Mouse (Mus musculus) gastrocnemius, postnatal 36 days (tissue): ENCODE results near the gene Klhl32. TPM values are rescaled to one million over a fixed set of nuclear protein-coding genes. Genes with fewer than 3 reads are reported as not detected.
"Not testable (repeated sequence)": the region's sequence is repeated elsewhere in the genome, so short reads cannot be mapped to it uniquely, and the experiment has no call there.

Experiments used
- DNase-seq, 2 experiments: peaks; one replicate each; pipeline ENCODE4 v3.0.0; 2022
- intact Hi-C: fragments of 180-260 bp; cut with DNase I; formaldehyde crosslinking; loops from one replicate; pipeline ENCODE4 v1.15.1; 2025
- long read RNA-seq, 2 experiments: library from polyadenylated mRNA; stranded (forward); transcript quantifications; one replicate each; pipeline ENCODE4 v2.0.0; 2021
- total RNA-seq, 2 experiments: library from RNA; stranded (reverse); gene quantifications; 2 replicates each; pipeline ENCODE4 v1.2.3; 2021

The Klhl32 gene
- total RNA-seq = under 1 TPM in 1 of 2 experiments, not detected in 1; 0.10 TPM
- long read RNA-seq, experiment 1 = 0 reads
- long read RNA-seq, experiment 2, partial matches to known transcripts = 0 of 1 reads
- long read RNA-seq, experiment 2, other reads (novel, unspliced or antisense) = 1 of 1 reads

DNA sequence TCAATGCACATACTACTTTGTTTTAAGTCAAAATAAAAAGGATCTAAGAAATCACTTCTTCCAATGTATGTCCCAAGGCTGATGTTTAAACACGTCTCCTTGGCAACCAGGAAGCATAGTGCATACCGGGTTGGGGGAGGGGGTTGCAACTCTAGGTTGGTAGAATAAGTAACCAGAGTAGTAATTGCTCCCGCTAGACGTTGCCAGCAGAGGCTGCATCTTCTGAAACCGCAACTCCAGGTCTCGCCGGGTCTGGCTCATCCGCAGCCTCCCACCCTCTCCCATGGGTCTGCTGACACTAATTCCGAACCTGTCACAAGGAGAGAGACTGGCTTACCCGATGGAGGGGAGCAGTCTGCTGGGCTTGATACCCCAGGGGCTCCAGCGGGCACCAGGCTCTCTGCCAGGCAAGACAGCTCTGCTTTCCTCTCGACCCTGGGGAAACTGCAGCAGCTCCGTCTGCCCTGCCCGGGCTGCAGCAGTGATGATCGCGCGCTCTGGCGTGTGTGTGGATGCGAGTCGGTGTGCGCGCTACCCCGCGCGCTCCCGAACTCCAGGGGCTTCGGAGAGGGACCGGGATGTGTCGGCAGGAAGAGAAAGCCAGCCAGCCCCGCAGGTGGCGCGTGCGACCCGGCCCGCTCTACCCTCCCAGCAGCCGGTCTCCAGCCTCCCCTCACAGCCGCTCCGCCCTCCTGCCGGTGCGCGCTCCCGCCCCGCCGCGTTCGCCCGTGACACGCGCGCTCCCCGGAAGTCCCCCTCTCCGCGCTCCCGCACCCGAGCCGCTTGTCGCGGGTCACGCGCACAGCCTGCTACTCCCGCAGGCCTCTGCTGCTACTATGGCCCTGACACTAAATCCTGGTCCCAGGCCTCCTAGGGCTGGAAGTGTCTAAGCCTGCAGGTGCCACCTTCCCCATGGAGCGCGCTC lies at the start of gene Klhl32:
TSS of gene Klhl32 (minus strand) at position 724 of the 925 bp plus-strand sequence.
- peak; percentile 18 to 30 for DNase-seq

GRCm38 (mm10) chr4:24899146-24899545 lies 48.2 kb upstream of the Klhl32 start:
- no peak for DNase-seq
- intact Hi-C loops = no loop called here

More for the DNA sequence above, at the start of gene Klhl32:
- intact Hi-C loops = no loop called here

- intact Hi-C loops = no loop called here
- no peak for DNase-seq
Measured at GRCm38 (mm10) chr4:24898636-24899035, 47.7 kb upstream of the Klhl32 start.

DNA sequence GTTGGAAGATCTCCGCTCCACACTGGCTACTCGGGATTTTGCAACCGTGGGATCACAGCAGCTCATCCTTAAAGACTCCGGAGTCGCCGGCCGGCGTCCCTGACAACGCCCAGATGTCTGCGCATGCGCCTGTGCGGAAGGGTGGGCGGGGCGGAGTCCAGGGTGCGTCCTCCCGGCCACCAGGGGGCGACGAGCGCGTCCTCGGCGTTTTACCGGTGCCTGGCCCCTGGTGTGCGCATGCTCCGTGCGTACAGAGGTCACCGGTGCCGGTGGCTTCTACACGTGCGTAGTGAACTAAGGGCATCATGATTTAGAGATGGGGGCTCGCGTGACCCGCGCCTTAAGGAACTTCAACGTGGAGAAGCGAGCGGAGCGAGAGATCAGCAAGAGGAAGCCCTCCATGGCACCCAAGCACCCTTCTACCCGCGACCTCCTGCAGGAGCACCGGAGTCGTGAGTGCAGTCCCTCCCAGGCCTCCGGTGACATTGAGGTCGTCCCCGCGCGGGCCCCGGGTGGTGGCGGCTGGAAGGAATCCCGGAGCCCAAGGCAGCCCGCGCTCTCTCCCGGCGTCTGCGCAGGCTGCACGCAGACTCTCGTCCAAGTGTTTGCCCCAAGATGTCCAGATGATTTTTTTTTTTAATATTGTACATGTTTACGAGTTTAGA lies 47.1 kb upstream of the Klhl32 start, which contains the start of gene Ndufaf4:
TSS of gene Ndufaf4 (plus strand) at position 233 of the 665 bp plus-strand sequence.
- intact Hi-C loops = no loop called here
- peak; percentile 96 to 98 for DNase-seq

DNA sequence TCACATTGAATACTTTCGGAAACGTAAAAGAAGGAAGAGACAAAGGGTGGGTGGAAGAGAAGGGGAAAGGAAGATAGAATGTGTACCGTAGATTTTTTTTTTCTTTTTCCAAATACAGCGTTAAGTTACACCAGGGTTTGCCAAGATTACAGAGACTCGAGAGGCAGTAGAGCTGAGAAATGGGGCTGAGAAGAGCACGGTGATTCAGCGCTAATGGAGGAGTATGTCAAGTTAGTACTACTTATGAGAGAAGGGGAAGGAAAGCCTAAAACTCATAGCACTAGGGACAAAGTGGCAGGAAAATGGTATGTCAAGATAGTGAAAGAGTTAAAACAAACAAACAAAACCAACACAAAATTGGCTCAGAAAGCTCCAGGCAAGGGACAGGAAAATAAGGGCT lies 46.4 kb upstream of the Klhl32 start:
- no peak for DNase-seq
- intact Hi-C loops = no loop called here

GRCm38 (mm10) chr4:24896829-24897228 lies 45.9 kb upstream of the Klhl32 start:
- intact Hi-C loops = no loop called here
- DNase-seq = no peak

DNA sequence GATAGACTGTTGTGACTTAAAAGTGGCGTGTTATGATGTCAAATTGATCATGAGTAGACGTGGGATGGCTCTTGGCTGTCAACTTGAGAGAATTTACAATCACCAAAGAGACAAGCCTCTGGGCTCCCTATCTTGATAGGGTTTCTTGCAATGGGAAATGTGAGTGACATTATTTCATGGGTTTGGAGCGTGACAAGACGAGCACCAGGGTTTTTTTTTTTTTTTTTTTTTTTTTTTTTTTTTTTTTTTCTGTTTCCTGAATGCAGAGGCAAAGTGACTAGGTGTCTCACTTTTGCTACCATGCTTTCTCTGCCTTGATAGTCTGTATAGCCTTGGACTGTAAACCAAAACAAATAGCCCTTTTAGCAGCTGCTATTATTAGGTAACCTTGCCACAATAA lies 43.7 kb upstream of the Klhl32 start:
- intact Hi-C loops = loop anchor here (2.0 kb wide), 1 partner anchor 174 kb away; no protein-coding TSS in a partner anchor
- DNase-seq = no peak

- intact Hi-C loops, DNase-seq: not testable (repeated sequence)
Measured at GRCm38 (mm10) chr4:24892293-24892692, 41.4 kb upstream of the Klhl32 start.

- intact Hi-C loops, DNase-seq: not testable (repeated sequence)
Measured at GRCm38 (mm10) chr4:24889386-24889785, 38.5 kb upstream of the Klhl32 start.

GRCm38 (mm10) chr4:24869230-24869629 lies 18.3 kb upstream of the Klhl32 start:
- intact Hi-C loops = no loop called here

GRCm38 (mm10) chr4:24865691-24866090 lies 14.8 kb upstream of the Klhl32 start:
- intact Hi-C loops = no loop called here
- no peak for DNase-seq

More at GRCm38 (mm10) chr4:24869230-24869629, 18.3 kb upstream of the Klhl32 start:
- DNase-seq = no peak

GRCm38 (mm10) chr4:24847406-24847805 lies 3.5 kb downstream of the Klhl32 start:
- DNase-seq = no peak

DNA sequence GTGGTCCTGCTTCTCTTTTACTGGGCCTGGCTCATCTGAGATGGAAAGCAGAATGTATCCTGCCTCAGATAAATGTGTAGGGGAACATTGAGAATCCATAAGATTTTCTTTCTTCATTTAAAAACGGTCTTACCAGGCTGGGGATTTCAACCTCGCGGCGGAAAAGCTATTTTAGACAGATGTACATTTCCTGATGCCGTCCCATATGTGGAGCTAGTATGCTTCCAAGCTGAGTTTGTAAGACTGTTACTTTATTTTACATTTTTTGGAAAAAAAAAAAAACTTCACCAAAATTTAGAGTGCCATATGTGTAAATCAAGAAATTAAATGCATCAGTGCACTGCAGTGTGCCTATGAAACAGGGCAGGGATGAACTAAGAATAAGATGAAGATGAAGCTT lies 5.4 kb downstream of the Klhl32 start:
- intact Hi-C loops = no loop called here
- no peak for DNase-seq

More at GRCm38 (mm10) chr4:24847406-24847805, 3.5 kb downstream of the Klhl32 start:
- intact Hi-C loops = no loop called here

- no peak for DNase-seq
- intact Hi-C loops = no loop called here
Measured at GRCm38 (mm10) chr4:24838567-24838966, 12.4 kb downstream of the Klhl32 start.

DNA sequence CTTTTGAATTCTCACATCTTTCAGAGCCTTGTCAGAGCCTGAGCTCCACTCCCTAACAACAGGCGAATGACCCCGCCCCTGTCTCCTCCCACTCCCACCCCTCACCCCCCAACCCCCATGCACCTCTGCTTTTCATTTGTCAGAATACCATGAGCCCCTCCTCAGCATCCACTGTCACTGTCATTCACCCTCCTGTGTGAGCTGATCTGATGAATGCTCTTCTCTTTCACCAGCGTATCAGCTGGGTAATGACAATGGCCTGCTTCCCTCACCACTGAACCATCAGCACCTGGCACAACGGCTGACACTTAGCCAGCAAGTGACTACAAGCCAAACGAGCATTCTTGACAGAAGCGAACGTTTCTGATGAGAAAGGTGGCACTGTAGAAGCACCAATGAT lies 15.4 kb downstream of the Klhl32 start:
- no peak for DNase-seq
- intact Hi-C loops = no loop called here

DNA sequence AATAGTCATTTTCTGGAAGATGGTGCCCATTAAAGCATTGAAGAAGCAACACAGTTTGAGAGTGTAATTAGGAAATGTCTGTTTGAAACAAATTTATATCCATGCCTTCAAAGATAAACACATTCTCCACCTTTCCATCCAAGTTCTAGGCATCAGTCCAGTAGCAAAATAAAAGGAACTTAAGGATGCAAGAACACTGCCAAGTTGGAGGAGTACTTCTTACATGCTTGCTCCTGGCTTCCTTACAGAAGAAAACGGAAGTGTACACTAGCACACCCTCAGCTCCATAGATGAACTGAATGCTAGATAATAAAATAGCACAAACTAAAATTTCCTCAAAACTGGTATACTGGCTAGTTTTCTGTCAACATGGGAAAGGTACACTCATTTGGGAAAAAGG lies 42.6 kb downstream of the Klhl32 start:
- intact Hi-C loops = no loop called here
- no peak for DNase-seq

GRCm38 (mm10) chr4:24801881-24802280 lies 49.0 kb downstream of the Klhl32 start:
- intact Hi-C loops = no loop called here
- no peak for DNase-seq

DNA sequence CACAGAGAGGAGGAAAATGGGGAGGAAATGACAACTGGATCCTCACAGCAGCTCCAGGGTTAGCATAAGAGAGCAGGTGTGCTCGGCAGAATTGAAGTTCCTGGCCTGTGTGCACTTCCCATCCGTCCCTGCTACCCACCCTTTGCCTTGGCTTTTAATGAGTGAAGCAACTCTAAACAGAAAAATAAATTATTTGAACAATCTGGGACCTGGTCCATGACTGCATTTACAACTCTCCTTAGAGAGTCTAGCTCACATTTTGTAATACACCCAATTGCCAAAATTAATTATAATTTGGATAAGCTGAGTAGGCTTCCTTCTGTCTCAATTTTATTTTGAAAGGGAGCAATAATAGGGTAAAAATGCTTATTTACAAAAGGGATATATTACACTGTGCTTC lies 49.6 kb downstream of the Klhl32 start:
- intact Hi-C loops = no loop called here
- DNase-seq = no peak

DNA sequence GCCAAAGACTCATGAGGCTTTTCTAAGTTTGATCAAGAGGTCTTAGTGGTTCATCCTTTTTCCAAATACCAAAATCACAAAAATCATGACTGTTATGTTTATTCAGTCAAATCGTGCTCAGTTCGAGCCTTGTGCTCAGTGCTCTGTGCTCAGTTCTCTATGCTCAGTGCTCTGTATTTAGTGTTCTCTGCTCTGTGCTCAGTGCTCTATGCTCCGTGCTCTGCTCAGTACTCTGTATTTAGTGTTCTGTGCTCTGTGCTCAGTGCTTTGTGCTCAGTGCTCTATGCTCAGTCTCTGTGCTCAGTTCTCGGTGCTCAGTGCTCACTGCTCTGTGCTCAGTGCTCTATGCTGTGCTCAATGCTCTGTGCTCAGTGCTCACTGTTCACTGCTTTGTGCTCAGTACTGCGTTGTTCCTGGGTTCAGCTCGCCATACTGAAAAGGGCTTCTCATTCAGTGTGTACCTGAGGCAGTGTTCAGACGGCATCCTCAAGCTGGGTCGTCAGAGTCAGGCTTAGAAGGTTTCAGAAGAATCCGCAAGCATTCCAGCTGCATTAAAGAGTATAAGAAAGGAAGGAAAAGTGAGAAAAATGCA lies 50.5 kb downstream of the Klhl32 start:
- intact Hi-C loops = no loop called here
- DNase-seq = no peak

GRCm38 (mm10) chr4:24799037-24799436 lies 51.9 kb downstream of the Klhl32 start:
- DNase-seq = no peak
- intact Hi-C loops = no loop called here

- DNase-seq = no peak
- intact Hi-C loops = no loop called here
Measured at GRCm38 (mm10) chr4:24797868-24798267, 53.1 kb downstream of the Klhl32 start.
